Mouse (Mus musculus): ENCODE data around the gene Arfgap3.

DNA sequence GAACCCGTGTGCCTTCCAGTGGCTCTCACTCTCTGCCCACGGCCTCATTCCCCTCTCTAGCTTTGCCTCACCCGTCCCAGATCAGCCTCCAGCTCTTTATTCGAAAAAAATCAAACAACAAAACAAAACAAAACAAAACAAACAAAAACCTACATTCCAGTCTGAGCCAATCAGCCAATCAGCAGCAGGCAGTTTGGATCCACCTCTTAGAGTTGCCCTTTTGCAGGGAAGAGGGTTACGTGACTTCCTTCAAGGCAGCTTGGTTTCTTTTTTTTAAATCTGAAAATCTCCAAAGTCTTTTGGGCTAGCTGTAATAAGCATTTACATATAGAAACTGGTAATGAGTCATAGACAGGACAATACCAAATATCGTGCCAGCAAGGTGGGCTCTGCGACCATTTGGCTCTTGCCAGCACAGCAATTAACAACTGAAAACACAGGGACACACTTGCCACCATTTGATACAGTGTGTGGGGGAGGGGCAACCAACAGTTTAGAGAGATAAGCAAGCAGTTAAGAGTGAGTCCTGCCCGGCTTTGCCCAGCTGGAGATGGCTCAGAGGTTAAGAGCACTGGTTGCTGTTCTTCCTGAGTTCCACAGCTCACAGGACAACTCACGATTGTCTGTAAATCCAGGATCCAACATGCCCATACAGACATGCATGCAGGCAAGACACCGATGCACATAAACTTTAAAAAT lies 95.5 kb downstream of the Arfgap3 start:
- no peak for TF ChIP-seq ZNF384 (IDR thresholded peaks at IDR 0.05; ENCODE audit: low read depth, low read length)
- no peak for TF ChIP-seq MAFK (IDR thresholded peaks at IDR 0.05; ENCODE audit: insufficient read depth, low read depth, low read length)
